Mouse (Mus musculus): ENCODE data around the gene Gja8. TPM values are rescaled to one million over a fixed set of nuclear protein-coding genes. Genes with fewer than 3 reads are reported as not detected.

Gja8 gene
- polyA plus RNA-seq, 1 experiment, result not detected

GRCm38 (mm10) chr3:96882061-96882849 is 43.6 kb downstream of the Gja8 start:
- no peak for TF ChIP-seq POLR2A (IDR thresholded peaks at IDR 0.05; ENCODE audit: extremely low read depth, insufficient read depth, low read length)
- no peak for TF ChIP-seq CTCF (IDR thresholded peaks at IDR 0.05; ENCODE audit: extremely low read depth, insufficient read depth, low read length)
- H3K4me3 ChIP-seq (ENCODE audit: insufficient read depth, low read length), result no peak overlapping the region
- no peaks in the 10 kb centered on the region for H3K4me1 ChIP-seq (ENCODE audit: control insufficient read depth, insufficient read depth, low read length)
- H3K27ac ChIP-seq (ENCODE audit: insufficient read depth, low read length), result no peak overlapping the region

- Histone ChIP-seq H3K27ac (ENCODE audit: insufficient read depth, low read length) (no peak overlapping the region), H3K4me3 (ENCODE audit: insufficient read depth, low read length) (no peak overlapping the region), H3K4me1 (ENCODE audit: control insufficient read depth, insufficient read depth, low read length) (no peaks in the 10 kb centered on the region)
- no peak for TF ChIP-seq POLR2A (IDR thresholded peaks at IDR 0.05; ENCODE audit: extremely low read depth, insufficient read depth, low read length)
- no peak for TF ChIP-seq CTCF (IDR thresholded peaks at IDR 0.05; ENCODE audit: extremely low read depth, insufficient read depth, low read length)
Measured at GRCm38 (mm10) chr3:96881557-96881956, 44.3 kb downstream of the Gja8 start.

GRCm38 (mm10) chr3:96880385-96880784 is 45.4 kb downstream of the Gja8 start:
- Histone ChIP-seq H3K4me3 (ENCODE audit: insufficient read depth, low read length) (no peak overlapping the region), H3K27ac (ENCODE audit: insufficient read depth, low read length) (no peak overlapping the region)
- TF ChIP-seq CTCF (IDR thresholded peaks at IDR 0.05; ENCODE audit: extremely low read depth, insufficient read depth, low read length), result no peak
- TF ChIP-seq POLR2A (IDR thresholded peaks at IDR 0.05; ENCODE audit: extremely low read depth, insufficient read depth, low read length), result no peak

GRCm38 (mm10) chr3:96879536-96879935 is 46.3 kb downstream of the Gja8 start:
- Histone ChIP-seq H3K27ac (ENCODE audit: insufficient read depth, low read length) (no peak overlapping the region), H3K4me3 (ENCODE audit: insufficient read depth, low read length) (no peak overlapping the region), H3K4me1 (ENCODE audit: control insufficient read depth, insufficient read depth, low read length) (no peaks in the 10 kb centered on the region)
- TF ChIP-seq POLR2A (IDR thresholded peaks at IDR 0.05; ENCODE audit: extremely low read depth, insufficient read depth, low read length) (no peak), CTCF (IDR thresholded peaks at IDR 0.05; ENCODE audit: extremely low read depth, insufficient read depth, low read length) (no peak)

More at GRCm38 (mm10) chr3:96880385-96880784, 45.4 kb downstream of the Gja8 start:
- H3K4me1 ChIP-seq (ENCODE audit: control insufficient read depth, insufficient read depth, low read length), result no peaks in the 10 kb centered on the region

GRCm38 (mm10) chr3:96874808-96875571 is 50.8 kb downstream of the Gja8 start:
- H3K27ac ChIP-seq (ENCODE audit: insufficient read depth, low read length), result no peak overlapping the region
- no peak for TF ChIP-seq CTCF (IDR thresholded peaks at IDR 0.05; ENCODE audit: extremely low read depth, insufficient read depth, low read length)
- no peak for TF ChIP-seq POLR2A (IDR thresholded peaks at IDR 0.05; ENCODE audit: extremely low read depth, insufficient read depth, low read length)
- no peak overlapping the region for H3K4me3 ChIP-seq (ENCODE audit: insufficient read depth, low read length)
- no peaks in the 10 kb centered on the region; the same call in 1 of the 2 replicates for H3K4me1 ChIP-seq (ENCODE audit: control insufficient read depth, insufficient read depth, low read length)

GRCm38 (mm10) chr3:96872501-96872900 is 53.3 kb downstream of the Gja8 start:
- TF ChIP-seq POLR2A (IDR thresholded peaks at IDR 0.05; ENCODE audit: extremely low read depth, insufficient read depth, low read length) (no peak), CTCF (IDR thresholded peaks at IDR 0.05; ENCODE audit: extremely low read depth, insufficient read depth, low read length) (no peak)
- H3K27ac ChIP-seq (ENCODE audit: insufficient read depth, low read length), result no peak overlapping the region
- H3K4me1 ChIP-seq (ENCODE audit: control insufficient read depth, insufficient read depth, low read length), result no peaks in the 10 kb centered on the region; the same call in 1 of the 2 replicates
- H3K4me3 ChIP-seq (ENCODE audit: insufficient read depth, low read length), result no peak overlapping the region

GRCm38 (mm10) chr3:96871070-96871469 is 54.8 kb downstream of the Gja8 start:
- H3K27ac ChIP-seq (ENCODE audit: insufficient read depth, low read length), result no peak overlapping the region
- no peaks in the 10 kb centered on the region; the same call in 1 of the 2 replicates for H3K4me1 ChIP-seq (ENCODE audit: control insufficient read depth, insufficient read depth, low read length)
- no peak for TF ChIP-seq POLR2A (IDR thresholded peaks at IDR 0.05; ENCODE audit: extremely low read depth, insufficient read depth, low read length)
- no peak for TF ChIP-seq CTCF (IDR thresholded peaks at IDR 0.05; ENCODE audit: extremely low read depth, insufficient read depth, low read length)
- H3K4me3 ChIP-seq (ENCODE audit: insufficient read depth, low read length), result no peak overlapping the region

- no peak overlapping the region for H3K27ac ChIP-seq (ENCODE audit: insufficient read depth, low read length)
- no peak overlapping the region for H3K4me3 ChIP-seq (ENCODE audit: insufficient read depth, low read length)
- no peak for TF ChIP-seq POLR2A (IDR thresholded peaks at IDR 0.05; ENCODE audit: extremely low read depth, insufficient read depth, low read length)
- no peak for TF ChIP-seq CTCF (IDR thresholded peaks at IDR 0.05; ENCODE audit: extremely low read depth, insufficient read depth, low read length)
- no peaks in the 10 kb centered on the region; the same call in 1 of the 2 replicates for H3K4me1 ChIP-seq (ENCODE audit: control insufficient read depth, insufficient read depth, low read length)
Measured at GRCm38 (mm10) chr3:96870270-96870669, 55.5 kb downstream of the Gja8 start.

- TF ChIP-seq POLR2A (IDR thresholded peaks at IDR 0.05; ENCODE audit: extremely low read depth, insufficient read depth, low read length) (no peak), CTCF (IDR thresholded peaks at IDR 0.05; ENCODE audit: extremely low read depth, insufficient read depth, low read length) (no peak)
- no peak overlapping the region for H3K4me3 ChIP-seq (ENCODE audit: insufficient read depth, low read length)
- H3K4me1 ChIP-seq (ENCODE audit: control insufficient read depth, insufficient read depth, low read length), result no peaks in the 10 kb centered on the region; the same call in 1 of the 2 replicates
- H3K27ac ChIP-seq (ENCODE audit: insufficient read depth, low read length), result no peak overlapping the region
Measured at GRCm38 (mm10) chr3:96869091-96869490, 56.7 kb downstream of the Gja8 start.
